Mouse (Mus musculus) forebrain, embryonic 10.5 days (tissue): ENCODE measurements at regions not wholly inside any gene's neighbourhood (a gene's known extent, or its start where the extent isn't known, plus 50 kb on each side); places are given as distances from the start of the nearest gene placed in this dataset.
A peak's percentile ranks its signal among the peaks of the same experiment; 100 is the strongest.
"Not testable (repeated sequence)": the region's sequence is repeated elsewhere in the genome, so short reads cannot be mapped to it uniquely, and the experiment has no call there.

Experiments used
- DNase-seq: peaks from one replicate; pipeline ENCODE4 v3.0.0-alpha.2; 2017; ENCODE audit warnings: low spot score; ENCODE audit errors: extremely low spot score
- H3K27ac ChIP-seq: fragments of 300-500 bp; sonication (generic); 2 replicates; pipeline ENCODE4 v1.5.1; 2016; ENCODE audit warnings: mild to moderate bottlenecking
- H3K27me3 ChIP-seq: fragments of 300-500 bp; sonication (generic); 2 replicates; pipeline ENCODE4 v1.6.1; 2016; ENCODE audit warnings: mild to moderate bottlenecking; ENCODE audit not compliant: poor library complexity, severe bottlenecking
- H3K36me3 ChIP-seq: fragments of 300-500 bp; sonication (generic); replicated peaks from 2 replicates; pipeline ENCODE4 v1.6.1; 2016; ENCODE audit warnings: mild to moderate bottlenecking, moderate library complexity
- H3K4me1 ChIP-seq: fragments of 300-500 bp; sonication (generic); 2 replicates; pipeline ENCODE4 v1.6.1; 2016
- H3K4me3 ChIP-seq: fragments of 300-500 bp; sonication (generic); 2 replicates; pipeline ENCODE4 v1.5.1; 2016; ENCODE audit warnings: mild to moderate bottlenecking, moderate library complexity
- H3K9me3 ChIP-seq: fragments of 300-500 bp; sonication (generic); 2 replicates; pipeline ENCODE4 v1.6.1; 2016; ENCODE audit warnings: mild to moderate bottlenecking, moderate library complexity
- WGBS: fragments of 180-500 bp; shearing (Covaris S2); methylation state at CpG from one replicate; pipeline ENCODE4 v1.1.7; 2016; 5-methylcytosine and 5-hydroxymethylcytosine counted together

- peaks cover 12% of the 10 kb centered on the region for H3K4me1 ChIP-seq
These were observed 69.6 kb upstream of the Acsl3 start for GRCm38 (mm10) chr1:78588036-78588435.

DNA sequence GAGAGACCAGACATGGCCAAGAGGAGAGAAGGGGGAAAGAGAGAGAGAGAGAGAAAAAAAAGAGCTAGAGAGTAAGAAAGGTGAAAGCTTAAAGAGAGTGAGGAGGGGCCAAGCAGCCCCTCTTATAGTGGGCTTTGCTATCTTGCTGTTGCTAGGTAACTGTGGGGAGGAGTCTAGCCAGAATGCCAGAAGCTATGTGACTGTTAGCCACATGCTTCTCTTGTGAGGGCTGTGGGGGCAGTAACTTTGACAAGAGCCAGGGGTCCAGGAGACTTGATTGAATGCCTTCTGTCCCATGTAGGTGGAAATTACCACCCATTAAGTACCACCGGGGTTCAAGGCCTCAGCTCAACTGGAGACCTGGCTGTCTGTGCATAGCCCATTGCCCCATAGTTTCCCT, 69.0 kb upstream of the Acsl3 start:
- WGBS: 53% methylated on average over 1 of the region's 1 CpGs
- peaks cover 18% of the 10 kb centered on the region for H3K4me1 ChIP-seq

More at GRCm38 (mm10) chr1:78588036-78588435, 69.6 kb upstream of the Acsl3 start:
- 86% methylated on average over 11 of the region's 11 CpGs for WGBS
- H3K27ac ChIP-seq: no peak overlapping the region
- no peak for DNase-seq
- H3K9me3 ChIP-seq: no peaks in the 10 kb centered on the region
- no peak overlapping the region for H3K4me3 ChIP-seq
- H3K36me3 ChIP-seq: no peaks in the 10 kb centered on the region
- peaks cover 3% of the 10 kb centered on the region; the same call in 1 of the 2 replicates for H3K27me3 ChIP-seq

GRCm38 (mm10) chr1:78590558-78590957, 67.1 kb upstream of the Acsl3 start:
- H3K4me3 ChIP-seq: no peak overlapping the region
- no peak overlapping the region for H3K27ac ChIP-seq
- peaks cover 37% of the 10 kb centered on the region for H3K4me1 ChIP-seq
- WGBS: 90% methylated on average over 5 of the region's 5 CpGs
- H3K9me3 ChIP-seq: no peaks in the 10 kb centered on the region
- DNase-seq: no peak
- no peaks in the 10 kb centered on the region for H3K36me3 ChIP-seq
- H3K27me3 ChIP-seq: peaks cover 3% of the 10 kb centered on the region; the same call in 1 of the 2 replicates

More for the DNA sequence above, 69.0 kb upstream of the Acsl3 start:
- H3K36me3 ChIP-seq, H3K27me3 ChIP-seq, H3K9me3 ChIP-seq, H3K27ac ChIP-seq, H3K4me3 ChIP-seq, DNase-seq: not testable (repeated sequence)

DNA sequence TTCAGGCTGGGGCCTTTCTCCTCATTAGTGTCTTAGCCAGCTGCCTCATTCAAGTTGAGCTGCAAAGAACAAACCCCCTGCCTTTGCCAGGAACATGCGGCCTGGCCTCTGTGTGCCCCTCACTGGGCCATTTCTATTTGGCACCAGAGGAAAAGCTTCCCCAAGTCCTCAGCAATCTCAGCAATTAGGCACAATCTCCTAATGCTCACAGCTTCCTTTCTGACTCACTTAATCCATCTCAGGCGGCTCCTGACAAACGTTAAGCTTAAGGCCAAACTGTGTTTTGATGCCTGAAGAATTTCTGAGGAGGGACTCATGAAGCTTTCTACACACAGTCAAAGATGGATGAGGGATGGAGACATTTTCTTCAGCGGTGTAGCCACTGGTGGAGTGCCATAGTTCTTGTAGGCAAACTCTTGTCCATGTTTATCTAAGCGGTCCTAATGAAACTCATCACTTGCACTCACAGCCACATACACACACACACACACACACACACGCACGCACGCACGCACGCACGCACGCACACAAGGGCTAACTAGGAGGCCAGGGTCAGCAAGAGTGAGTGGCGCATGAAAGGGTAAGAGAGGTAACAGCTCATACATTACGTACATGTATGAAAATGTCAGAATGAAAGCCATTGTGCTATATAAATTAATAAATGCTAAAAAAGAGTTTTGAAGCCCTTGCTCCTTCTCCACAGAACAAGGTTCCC, 63.5 kb upstream of the Acsl3 start:
- WGBS: 67% methylated on average over 14 of the region's 14 CpGs
- Histone ChIP-seq H3K36me3 (no peaks in the 10 kb centered on the region), H3K27ac (peak overlapping the region; percentile 83), H3K4me3 (no peak overlapping the region), H3K27me3 (peaks cover 3% of the 10 kb centered on the region; the same call in 1 of the 2 replicates), H3K4me1 (peaks cover 35% of the 10 kb centered on the region), H3K9me3 (no peaks in the 10 kb centered on the region)
- peak; percentile 59 for DNase-seq

- Histone ChIP-seq H3K4me3 (no peak overlapping the region), H3K27ac (no peak overlapping the region), H3K9me3 (no peaks in the 10 kb centered on the region), H3K36me3 (no peaks in the 10 kb centered on the region), H3K4me1 (peaks cover 40% of the 10 kb centered on the region), H3K27me3 (peaks cover 3% of the 10 kb centered on the region; the same call in 1 of the 2 replicates)
- WGBS: 84% methylated on average over 14 of the region's 14 CpGs
- no peak for DNase-seq
These were observed 62.0 kb upstream of the Acsl3 start for GRCm38 (mm10) chr1:78595521-78596139.

- no peak overlapping the region for H3K4me3 ChIP-seq
- peaks cover 51% of the 10 kb centered on the region for H3K4me1 ChIP-seq
- no peaks in the 10 kb centered on the region for H3K36me3 ChIP-seq
- H3K9me3 ChIP-seq: no peaks in the 10 kb centered on the region
- no peak overlapping the region for H3K27ac ChIP-seq
- 83% methylated on average over 5 of the region's 5 CpGs for WGBS
- H3K27me3 ChIP-seq: no peaks in the 10 kb centered on the region
- DNase-seq: no peak
These were observed 59.1 kb upstream of the Acsl3 start for GRCm38 (mm10) chr1:78598561-78598960.

- Histone ChIP-seq H3K27ac (no peak overlapping the region), H3K27me3 (no peaks in the 10 kb centered on the region), H3K4me1 (peaks cover 30% of the 10 kb centered on the region), H3K36me3 (no peaks in the 10 kb centered on the region), H3K4me3 (no peak overlapping the region), H3K9me3 (no peaks in the 10 kb centered on the region)
- no peak for DNase-seq
- 33% methylated on average over 1 of the region's 1 CpGs for WGBS
These were observed 57.0 kb upstream of the Acsl3 start for GRCm38 (mm10) chr1:78600666-78601065.

GRCm38 (mm10) chr1:78601568-78601967, 56.1 kb upstream of the Acsl3 start:
- Histone ChIP-seq H3K27ac (no peak overlapping the region), H3K4me1 (peaks cover 27% of the 10 kb centered on the region), H3K9me3 (no peaks in the 10 kb centered on the region), H3K27me3 (no peaks in the 10 kb centered on the region), H3K36me3 (no peaks in the 10 kb centered on the region), H3K4me3 (no peak overlapping the region)
- 23% methylated on average over 3 of the region's 3 CpGs for WGBS
- no peak for DNase-seq

- 5% methylated on average over 3 of the region's 3 CpGs for WGBS
- H3K27me3 ChIP-seq: no peaks in the 10 kb centered on the region
- H3K9me3 ChIP-seq: no peaks in the 10 kb centered on the region
- peaks cover 27% of the 10 kb centered on the region for H3K4me1 ChIP-seq
- no peak for DNase-seq
- no peak overlapping the region for H3K4me3 ChIP-seq
- no peaks in the 10 kb centered on the region for H3K36me3 ChIP-seq
- H3K27ac ChIP-seq: no peak overlapping the region
These were observed 55.6 kb upstream of the Acsl3 start for GRCm38 (mm10) chr1:78602039-78602438.

GRCm38 (mm10) chr1:78602885-78603284, 54.7 kb upstream of the Acsl3 start:
- no peak for DNase-seq
- Histone ChIP-seq H3K4me3 (no peak overlapping the region), H3K9me3 (no peaks in the 10 kb centered on the region), H3K4me1 (peaks cover 27% of the 10 kb centered on the region), H3K27ac (no peak overlapping the region), H3K36me3 (no peaks in the 10 kb centered on the region), H3K27me3 (no peaks in the 10 kb centered on the region)
- 94% methylated on average over 3 of the region's 3 CpGs for WGBS

DNA sequence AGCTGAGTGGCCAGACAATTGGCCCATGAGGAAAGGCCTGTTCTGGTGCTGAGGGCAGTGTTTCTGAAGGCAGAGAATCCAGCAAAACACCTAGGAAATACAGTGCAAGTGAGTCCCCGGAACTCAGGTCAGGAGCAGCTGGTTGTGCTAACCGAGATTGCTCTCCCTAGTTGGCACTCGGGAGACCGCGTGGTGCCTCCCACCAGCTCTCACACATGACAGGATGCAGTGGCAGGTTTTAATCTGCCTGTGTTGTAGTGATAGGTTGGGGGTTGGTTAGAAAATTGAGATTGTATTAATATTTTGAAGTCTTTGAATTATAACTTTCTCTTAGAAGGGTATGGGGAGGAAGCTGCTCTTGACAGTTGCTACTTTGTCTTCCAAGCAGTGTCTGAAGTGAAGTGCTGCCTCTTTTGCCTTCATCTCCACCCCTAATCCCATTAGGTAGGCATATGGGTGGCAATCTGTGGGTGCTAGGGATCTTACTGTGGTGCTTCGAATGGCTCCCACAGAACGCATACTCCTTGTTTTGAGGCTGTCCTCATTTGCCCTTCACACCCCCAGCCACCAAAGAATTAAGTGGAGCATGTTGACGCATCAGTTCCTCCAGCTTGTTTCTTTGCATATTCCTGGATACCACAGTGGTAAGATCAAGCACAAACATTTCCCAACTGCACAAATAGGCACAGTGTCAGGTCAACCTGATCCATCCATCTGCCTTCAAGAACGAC, 52.6 kb upstream of the Acsl3 start:
- Histone ChIP-seq H3K9me3 (no peaks in the 10 kb centered on the region), H3K4me3 (no peak overlapping the region), H3K36me3 (no peaks in the 10 kb centered on the region), H3K27ac (no peak overlapping the region), H3K4me1 (peaks cover 31% of the 10 kb centered on the region), H3K27me3 (no peaks in the 10 kb centered on the region)
- WGBS: 83% methylated on average over 9 of the region's 9 CpGs
- DNase-seq: no peak
